ENCODE assay signal across 8 mouse cellular contexts in the genomic region with DNA sequence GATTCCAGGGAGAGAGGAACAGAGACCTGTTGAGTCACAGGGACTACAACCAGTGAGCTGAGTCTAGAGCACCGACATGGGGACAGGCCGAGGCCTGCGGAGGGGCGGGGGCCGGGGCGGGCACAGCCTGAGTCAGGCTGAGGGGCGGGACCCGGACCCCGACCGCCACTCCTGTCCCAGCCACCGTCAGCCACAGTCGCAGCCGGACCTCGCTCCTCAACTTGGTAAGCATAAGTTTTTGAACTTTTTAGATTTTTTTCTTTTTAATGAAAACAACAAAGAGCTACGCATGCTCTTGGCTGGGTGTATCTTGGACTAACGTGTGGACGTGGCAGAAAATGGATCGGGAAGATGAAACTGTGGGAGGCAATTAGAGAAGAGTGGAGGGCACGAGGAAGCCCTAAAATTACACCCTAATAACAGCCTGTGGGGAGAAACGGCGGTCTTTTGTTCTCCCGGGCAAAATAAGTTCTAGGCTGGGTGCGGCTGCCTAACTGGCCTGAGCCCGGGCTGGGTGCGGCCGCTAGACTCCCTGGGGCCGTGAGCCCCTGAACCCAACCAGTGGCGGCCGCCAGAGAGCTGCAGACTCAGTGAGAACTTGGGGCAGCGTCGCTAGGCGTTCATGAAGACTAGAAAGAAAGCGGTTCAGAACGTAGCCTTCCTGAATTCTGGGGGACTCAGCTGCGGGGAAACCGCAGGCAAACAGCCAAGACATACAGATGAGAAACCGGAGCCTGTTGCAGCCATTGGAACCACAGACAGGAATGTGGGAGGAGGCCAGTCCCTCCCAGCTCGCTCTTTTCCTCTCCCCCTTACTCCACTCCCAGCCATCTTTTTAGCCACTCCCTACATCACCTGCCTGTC. TPM values are rescaled to one million over a fixed set of nuclear protein-coding genes. Genes with fewer than 3 reads are reported as not detected.
A peak's percentile ranks its signal among the peaks of the same experiment; 100 is the strongest.
DNase-seq lines count a peak whose midpoint lies in the region; ATAC-seq and TF ChIP-seq lines count a peak whose summit lies in the region.

A gene (plus strand): TSS at position 159 of the 864 bp plus-strand sequence.

- intact Hi-C loops in gastrocnemius, adult 2 months (cut with DNase I), result no loop called here

- TF ChIP-seq CTCF in cerebellum, adult 2 months (IDR thresholded peaks at IDR 0.05; ENCODE audit: borderline replicate concordance, insufficient read depth, low read depth, low read length), result no peak
- TF ChIP-seq CTCF in gastrocnemius, adult 2 months (IDR thresholded peaks at IDR 0.05), result peak; percentile 18; the same call in 1 of the 2 replicates

- peak within 1 kb of the TSS; percentile 78 for H3K4me2 ChIP-seq in hindbrain, embryonic 14.5 days (replicated peaks)
- H3K4me2 ChIP-seq in limb, embryonic 15.5 days, result peak within 1 kb of the TSS; percentile 47
- peak within 1 kb of the TSS; percentile 93 for H3K4me2 ChIP-seq in midbrain, embryonic 15.5 days
- H3K4me2 ChIP-seq in stomach, embryonic 14.5 days (replicated peaks; ENCODE audit: low read depth, low read length), result peak within 1 kb of the TSS; percentile 52

- peak within 1 kb of the TSS; percentile 58 for H3K9ac ChIP-seq in hindbrain, embryonic 14.5 days
- peak within 1 kb of the TSS; percentile 70 for H3K9ac ChIP-seq in limb, embryonic 15.5 days
- H3K9ac ChIP-seq in midbrain, embryonic 15.5 days, result peak within 1 kb of the TSS; percentile 47; the same call in 1 of the 2 replicates
- H3K9ac ChIP-seq in stomach, embryonic 14.5 days (replicated peaks; ENCODE audit: low read depth, low read length), result peak within 1 kb of the TSS; percentile 73

- H3K9me3 ChIP-seq in hindbrain, embryonic 14.5 days (ENCODE audit: control insufficient read depth, low read length), result no peaks in the 10 kb centered on the region
- no peaks in the 10 kb centered on the region for H3K9me3 ChIP-seq in limb, embryonic 15.5 days
- no peaks in the 10 kb centered on the region for H3K9me3 ChIP-seq in midbrain, embryonic 15.5 days
- H3K9me3 ChIP-seq in stomach, embryonic 14.5 days (ENCODE audit: control insufficient read depth, low read depth, low read length), result no peaks in the 10 kb centered on the region

- no peak for TF ChIP-seq POLR2A in cerebellum, adult 2 months (IDR thresholded peaks at IDR 0.05; ENCODE audit: borderline replicate concordance, insufficient read depth, low read length)

- no peaks in the 10 kb centered on the region for H3K4me1 ChIP-seq in cerebellum, adult 2 months (ENCODE audit: control insufficient read depth, insufficient read depth, low read length)
- no peaks in the 10 kb centered on the region; the same call in 1 of the 2 replicates for H3K4me1 ChIP-seq in hindbrain, embryonic 14.5 days (replicated peaks; ENCODE audit: control insufficient read depth, insufficient read depth, low read length)
- H3K4me1 ChIP-seq in limb, embryonic 15.5 days, result peaks cover 23% of the 10 kb centered on the region
- peaks cover 10% of the 10 kb centered on the region for H3K4me1 ChIP-seq in midbrain, embryonic 15.5 days
- peaks cover 9% of the 10 kb centered on the region; the same call in 1 of the 2 replicates for H3K4me1 ChIP-seq in stomach, embryonic 14.5 days (ENCODE audit: control insufficient read depth, insufficient read depth, low read length)

- H3K4me3 ChIP-seq in cerebellum, adult 2 months (replicated peaks; ENCODE audit: insufficient read depth, low read depth, low read length), result peak within 1 kb of the TSS; percentile 4
- peak within 1 kb of the TSS; percentile 87 for H3K4me3 ChIP-seq in gastrocnemius, adult 2 months
- H3K4me3 ChIP-seq in hindbrain, embryonic 14.5 days (replicated peaks; ENCODE audit: low read length), result peak within 1 kb of the TSS; percentile 45
- H3K4me3 ChIP-seq in limb, embryonic 15.5 days, result peak within 1 kb of the TSS; percentile 73
- peak within 1 kb of the TSS; percentile 48 for H3K4me3 ChIP-seq in midbrain, embryonic 15.5 days
- H3K4me3 ChIP-seq in stomach, embryonic 14.5 days (ENCODE audit: low read depth, low read length), result peak within 1 kb of the TSS; percentile 64

- no peaks in the 10 kb centered on the region for H3K27me3 ChIP-seq in cerebellum, adult 2 months (ENCODE audit: control insufficient read depth, insufficient read depth, low read length)
- H3K27me3 ChIP-seq in hindbrain, embryonic 14.5 days (ENCODE audit: control insufficient read depth, insufficient read depth, low read length), result no peaks in the 10 kb centered on the region
- no peaks in the 10 kb centered on the region for H3K27me3 ChIP-seq in limb, embryonic 15.5 days
- H3K27me3 ChIP-seq in midbrain, embryonic 15.5 days (replicated peaks), result peaks cover 5% of the 10 kb centered on the region
- H3K27me3 ChIP-seq in stomach, embryonic 14.5 days (ENCODE audit: control insufficient read depth, insufficient read depth, low read length), result no peaks in the 10 kb centered on the region

- ATAC-seq in hindbrain, embryonic 14.5 days (ENCODE audit: low FRiP score), result peak; percentile 89
- peak; percentile 88 for ATAC-seq in limb, embryonic 15.5 days (ENCODE audit: insufficient number of reproducible peaks, low FRiP score, low TSS enrichment, low read depth)
- ATAC-seq in midbrain, embryonic 15.5 days (replicated peaks), result peak; percentile 91
- peak; percentile 95 for ATAC-seq in stomach, embryonic 14.5 days (ENCODE audit: insufficient number of reproducible peaks, insufficient read depth, low FRiP score, low read depth)

- DNase-seq in cerebellum, adult 2 months, result peak in 1 of 2 experiments; percentile 7
- DNase-seq in cerebellum, adult 18-20 months, result no peak
- peak; percentile 6 for DNase-seq in brain, adult 2 months (ENCODE audit: low read depth, low spot score)
- DNase-seq in gastrocnemius, adult 2 months, result peak; percentile 75
- peak; percentile 37 for DNase-seq in hindbrain, embryonic 14.5 days (ENCODE audit: low spot score)

- H3K27ac ChIP-seq in cerebellum, adult 2 months (ENCODE audit: insufficient read depth, low read length), result no peak within 1 kb of the TSS
- H3K27ac ChIP-seq in gastrocnemius, adult 2 months, result peak within 1 kb of the TSS; percentile 90
- H3K27ac ChIP-seq in hindbrain, embryonic 14.5 days, result 0 out of 2 replicates have a peak within 1 kb of the TSS, but pooled peaks have one; percentile 32
- H3K27ac ChIP-seq in limb, embryonic 15.5 days, result peak within 1 kb of the TSS; percentile 97
- H3K27ac ChIP-seq in midbrain, embryonic 15.5 days, result no peak within 1 kb of the TSS
- H3K27ac ChIP-seq in stomach, embryonic 14.5 days (ENCODE audit: low read length), result peak within 1 kb of the TSS; percentile 90

- H3K36me3 ChIP-seq in hindbrain, embryonic 14.5 days (replicated peaks; ENCODE audit: control insufficient read depth, insufficient read depth), result no peaks in the 10 kb centered on the region
- H3K36me3 ChIP-seq in limb, embryonic 15.5 days, result peaks cover 9% of the 10 kb centered on the region; the same call in 1 of the 2 replicates
- H3K36me3 ChIP-seq in midbrain, embryonic 15.5 days (replicated peaks), result no peaks in the 10 kb centered on the region
- H3K36me3 ChIP-seq in stomach, embryonic 14.5 days (ENCODE audit: control insufficient read depth, insufficient read depth, low read length), result no peaks in the 10 kb centered on the region; the same call in 1 of the 2 replicates

- 1% methylated on average over 38 of the region's 38 CpGs for WGBS in cerebellum, adult 2 months
- WGBS in hindbrain, embryonic 14.5 days, result under 1% methylated on average over 38 of the region's 38 CpGs
- under 1% methylated on average over 38 of the region's 38 CpGs for WGBS in limb, embryonic 15.5 days
- WGBS in midbrain, embryonic 15.5 days, result 0% methylated on average over 38 of the region's 38 CpGs
- WGBS in stomach, embryonic 14.5 days, result under 1% methylated on average over 38 of the region's 38 CpGs

RNA-seq across cellular contexts. Expression of the gene that starts here (rescaled TPM):
- polyA plus RNA-seq in cerebellum, adult 2 months (2012; rRNA removed), result 25.5 and 25.9 TPM in 2 replicates
- total RNA-seq in gastrocnemius, adult 2 months (2021), result 10 to 100 TPM; 27.0 to 48.3 TPM
- 185 and 218 TPM in 2 replicates for polyA plus RNA-seq in hindbrain, embryonic 14.5 days (2014; fragmentation: Nextera tagmentation; extraction: Ambion mirVana)
- polyA plus RNA-seq in limb, embryonic 15.5 days (2015; fragmentation: Nextera tagmentation; extraction: Ambion mirVana), result 1,981 and 2,196 TPM in 2 replicates
- polyA plus RNA-seq in midbrain, embryonic 15.5 days (2015; fragmentation: Nextera tagmentation; extraction: Ambion mirVana), result 158 and 167 TPM in 2 replicates
- 1,750 and 1,785 TPM in 2 replicates for polyA plus RNA-seq in stomach, embryonic 14.5 days (2014; fragmentation: Nextera tagmentation; extraction: Ambion mirVana)

Comparison
In these comparisons a context has a peak if more than half of its experiments do, and no peak if none do; other contexts are left out.
1. DNase-seq: peak in brain, adult 2 months (single experiment), gastrocnemius, adult 2 months (single experiment) and hindbrain, embryonic 14.5 days (single experiment); none in cerebellum, adult 18-20 months (0 of 2).
2. H3K27ac ChIP-seq: peak in gastrocnemius, adult 2 months (single experiment), hindbrain, embryonic 14.5 days (single experiment), limb, embryonic 15.5 days (single experiment) and stomach, embryonic 14.5 days (single experiment); none in cerebellum, adult 2 months (single experiment) and midbrain, embryonic 15.5 days (single experiment).
3. H3K4me3 ChIP-seq: peak in every context shown above with its lines; median percentile 87 in gastrocnemius, adult 2 months; 73 in limb, embryonic 15.5 days; 64 in stomach, embryonic 14.5 days; 48 in midbrain, embryonic 15.5 days; 45 in hindbrain, embryonic 14.5 days; 4 in cerebellum, adult 2 months.
4. Peak in every context shown above with its lines, with median percentiles within 50 percentile points of each other: ATAC-seq, H3K4me2 ChIP-seq and H3K9ac ChIP-seq.